Mouse (Mus musculus) liver, adult 2 months (tissue): ENCODE results near the gene Nrcam.

Source experiments
- CTCF ChIP-seq: fragments of 200-500 bp; IDR thresholded peaks from 2 replicates; pipeline ENCODE4 v1.5.1; 2011; ENCODE audit warnings: low read depth, low read length, control low read depth
- POLR2A ChIP-seq: fragments of 200-500 bp; IDR thresholded peaks from 2 replicates; pipeline ENCODE4 v1.6.1; 2011; ENCODE audit warnings: low read length, control low read depth; ENCODE audit not compliant: insufficient read depth; ENCODE audit errors: extremely low read depth

GRCm38 (mm10) chr12:44411031-44411430, 82.3 kb downstream of the Nrcam start:
- TF ChIP-seq CTCF (no peak), POLR2A (no peak)
